Mouse (Mus musculus): ENCODE results near the gene Tgoln1. TPM values are rescaled to one million over a fixed set of nuclear protein-coding genes. Genes with fewer than 3 reads are reported as not detected.

Tgoln1 gene
- total and polyA plus RNA-seq, 3 experiments: 22.6 to 33.6 (median 23.5) TPM

DNA sequence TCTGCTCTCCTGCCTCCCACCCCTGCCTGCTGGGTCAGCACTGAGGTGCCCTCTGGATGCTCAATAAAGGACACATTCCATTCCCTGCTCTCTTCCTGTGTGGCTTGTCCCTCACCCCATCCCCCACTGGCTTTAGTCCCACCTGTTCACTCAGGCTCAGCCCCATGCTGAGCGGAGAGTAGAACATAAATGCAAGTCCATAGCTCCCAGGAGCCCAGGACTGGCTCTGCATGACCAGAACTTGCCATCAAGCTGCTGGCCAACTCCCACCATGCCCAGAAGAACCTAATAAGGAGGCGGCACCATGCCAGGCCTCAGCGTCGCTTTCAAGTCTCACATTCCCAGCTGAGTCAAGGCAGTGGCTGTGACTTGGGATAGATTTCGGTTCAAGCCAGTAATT lies 53.9 kb downstream of the Tgoln1 start:
- dilution Hi-C loops (cut with MboI; ENCODE audit: extremely low pct_ligation_motif_present, extremely low pct_unique_long_range_greater_than_20kb, low sequenced_read_pairs): no loop called here
- in situ Hi-C loops (cut with MboI; ENCODE audit: low pct_ligation_motif_present, low pct_unique_long_range_greater_than_20kb, low sequenced_read_pairs): no loop called here
- H3K27ac ChIP-seq (ENCODE audit: insufficient read depth, low read depth): no peak overlapping the region

DNA sequence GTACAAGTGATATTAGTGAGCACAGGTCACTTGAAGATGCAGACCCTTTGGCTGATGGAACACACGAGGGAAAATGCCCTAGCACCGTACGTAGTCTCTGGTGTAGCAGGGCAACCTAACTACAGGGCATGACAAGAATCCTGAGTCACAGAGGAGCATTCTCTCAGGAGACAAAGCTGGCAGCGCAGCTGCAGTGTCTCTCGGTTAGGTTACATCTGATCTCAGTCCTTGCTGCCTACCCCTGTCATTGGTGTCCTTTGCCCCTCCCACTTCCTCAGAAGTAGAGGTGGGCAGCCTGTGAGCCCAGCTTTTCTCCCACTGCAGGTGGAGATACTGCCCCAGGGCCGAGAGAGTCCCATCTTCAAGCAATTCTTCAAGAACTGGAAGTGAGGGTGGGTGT lies 54.3 kb downstream of the Tgoln1 start:
- in situ Hi-C loops (cut with MboI; ENCODE audit: low pct_ligation_motif_present, low pct_unique_long_range_greater_than_20kb, low sequenced_read_pairs): no loop called here
- H3K27me3 ChIP-seq (replicated peaks): no peaks in the 10 kb centered on the region
- H3K4me1 ChIP-seq (ENCODE audit: control insufficient read depth in 1 of 2, insufficient read depth in 2 of 2): peaks cover 0 to 6% of the 10 kb centered on the region in 2 experiments; a peak in 1 of 4 replicates
- no peaks in the 10 kb centered on the region for H3K79me2 ChIP-seq (replicated peaks; ENCODE audit: control insufficient read depth, extremely low read depth, insufficient read depth, poor library complexity, severe bottlenecking)
- H3K27ac ChIP-seq (ENCODE audit: insufficient read depth, low read depth): no peak overlapping the region
- DNase-seq (ENCODE audit: extremely low read depth): no peak
- H3K36me3 ChIP-seq (replicated peaks in 1 of 2; ENCODE audit: control insufficient read depth in 1 of 2, insufficient read depth in 1 of 2, low read length in 1 of 2): peaks cover 49 to 74% of the 10 kb centered on the region in 2 experiments
- no peak overlapping the region for H3K4me2 ChIP-seq (ENCODE audit: insufficient read depth, low read depth, poor library complexity, severe bottlenecking)
- TF ChIP-seq MAZ (IDR thresholded peaks at IDR 0.05; ENCODE audit: low read depth, low read length) (no peak), CHD2 (IDR thresholded peaks at IDR 0.05; ENCODE audit: low read length) (no peak), MAX (IDR thresholded peaks at IDR 0.05; ENCODE audit: low read length) (no peak), TBP (conservative IDR thresholded peaks at IDR 0.05; ENCODE audit: low read depth, low read length) (no peak), SIN3A (IDR thresholded peaks at IDR 0.05; ENCODE audit: low read length) (no peak), POLR2A (IDR thresholded peaks at IDR 0.05; ENCODE audit: low read depth, low read length) (no peak), USF1 (IDR thresholded peaks at IDR 0.05; ENCODE audit: low read depth, low read length) (no peak), GABPA (IDR thresholded peaks at IDR 0.05; ENCODE audit: insufficient replicate concordance, low read depth, low read length) (no peak), IRF4 (IDR thresholded peaks at IDR 0.05; ENCODE audit: low read depth, low read length) (no peak), NRF1 (IDR thresholded peaks at IDR 0.05; ENCODE audit: low read depth, low read length) (no peak), UBTF (IDR thresholded peaks at IDR 0.05; ENCODE audit: low read depth, low read length) (no peak), MEF2A (IDR thresholded peaks at IDR 0.05; ENCODE audit: borderline replicate concordance, low read depth, low read length) (no peak), CHD1 (IDR thresholded peaks at IDR 0.05; ENCODE audit: low read depth, low read length) (no peak), RAD21 (IDR thresholded peaks at IDR 0.05; ENCODE audit: low read depth, low read length) (no peak), MXI1 (IDR thresholded peaks at IDR 0.05; ENCODE audit: low read depth, low read length) (no peak)
- no peak overlapping the region for H3K4me3 ChIP-seq (replicated peaks in 1 of 3; ENCODE audit: low read depth in 2 of 3, low read length in 2 of 3, poor library complexity in 1 of 3)
- dilution Hi-C loops (cut with MboI; ENCODE audit: extremely low pct_ligation_motif_present, extremely low pct_unique_long_range_greater_than_20kb, low sequenced_read_pairs): no loop called here
- no peak overlapping the region for H3K9ac ChIP-seq (ENCODE audit: insufficient read depth, low read depth)
- H3K9me3 ChIP-seq (replicated peaks; ENCODE audit: low read length): no peaks in the 10 kb centered on the region

More for the DNA sequence above, 53.9 kb downstream of the Tgoln1 start:
- no peaks in the 10 kb centered on the region for H3K27me3 ChIP-seq (replicated peaks)
- no peak for DNase-seq (ENCODE audit: extremely low read depth)
- H3K4me1 ChIP-seq (ENCODE audit: control insufficient read depth in 1 of 2, insufficient read depth in 2 of 2): peaks cover 0 to 6% of the 10 kb centered on the region in 2 experiments; a peak in 1 of 4 replicates
- no peak for TF ChIP-seq GABPA (IDR thresholded peaks at IDR 0.05; ENCODE audit: insufficient replicate concordance, low read depth, low read length)
- no peak for TF ChIP-seq HCFC1 (IDR thresholded peaks at IDR 0.05; ENCODE audit: low read depth, low read length)
- no peak for TF ChIP-seq ZKSCAN1 (IDR thresholded peaks at IDR 0.05; ENCODE audit: borderline replicate concordance, low read depth, low read length)
- no peak for TF ChIP-seq ZC3H11A (IDR thresholded peaks at IDR 0.05; ENCODE audit: low read depth, low read length)
- TF ChIP-seq UBTF (IDR thresholded peaks at IDR 0.05; ENCODE audit: low read depth, low read length): no peak
- TF ChIP-seq TBP (conservative IDR thresholded peaks at IDR 0.05; ENCODE audit: low read depth, low read length): no peak
- TF ChIP-seq MXI1 (IDR thresholded peaks at IDR 0.05; ENCODE audit: low read depth, low read length): no peak
- TF ChIP-seq USF1 (IDR thresholded peaks at IDR 0.05; ENCODE audit: low read depth, low read length): no peak
- TF ChIP-seq CTCF (conservative IDR thresholded peaks at IDR 0.05 in 1 of 2, IDR thresholded peaks at IDR 0.05 in 1 of 2; ENCODE audit: low read depth in 2 of 2, low read length in 2 of 2): no peak
- no peak for TF ChIP-seq ZMIZ1 (IDR thresholded peaks at IDR 0.05; ENCODE audit: low read depth, low read length)
- TF ChIP-seq MAX (IDR thresholded peaks at IDR 0.05; ENCODE audit: low read length): no peak
- TF ChIP-seq E2F4 (IDR thresholded peaks at IDR 0.05; ENCODE audit: insufficient replicate concordance, low read depth, low read length): no peak
- no peak for TF ChIP-seq POLR2A (IDR thresholded peaks at IDR 0.05; ENCODE audit: low read depth, low read length)
- no peak for TF ChIP-seq POLR2AphosphoS2 (IDR thresholded peaks at IDR 0.05; ENCODE audit: low read depth, low read length)
- no peak for TF ChIP-seq MAZ (IDR thresholded peaks at IDR 0.05; ENCODE audit: low read depth, low read length)
- TF ChIP-seq KAT2A (IDR thresholded peaks at IDR 0.05; ENCODE audit: insufficient replicate concordance, low read length): no peak
- no peak overlapping the region for H3K9ac ChIP-seq (ENCODE audit: insufficient read depth, low read depth)
- no peaks in the 10 kb centered on the region for H3K79me2 ChIP-seq (replicated peaks; ENCODE audit: control insufficient read depth, extremely low read depth, insufficient read depth, poor library complexity, severe bottlenecking)
- H3K4me2 ChIP-seq (ENCODE audit: insufficient read depth, low read depth, poor library complexity, severe bottlenecking): no peak overlapping the region
- no peaks in the 10 kb centered on the region for H3K9me3 ChIP-seq (replicated peaks; ENCODE audit: low read length)
- peaks cover 45 to 74% of the 10 kb centered on the region in 2 experiments for H3K36me3 ChIP-seq (replicated peaks in 1 of 2; ENCODE audit: control insufficient read depth in 1 of 2, insufficient read depth in 1 of 2, low read length in 1 of 2)
- no peak overlapping the region for H3K4me3 ChIP-seq (replicated peaks in 1 of 3; ENCODE audit: low read depth in 2 of 3, low read length in 2 of 3, poor library complexity in 1 of 3)

All from CH12.LX (cell line).